Mouse (Mus musculus): ENCODE results near the gene Ttll5. TPM values are rescaled to one million over a fixed set of nuclear protein-coding genes. Genes with fewer than 3 reads are reported as not detected.

Gene Ttll5
- total and polyA plus RNA-seq, 2 experiments from 2014 or later, result 10.4 to 15.9 TPM

DNA sequence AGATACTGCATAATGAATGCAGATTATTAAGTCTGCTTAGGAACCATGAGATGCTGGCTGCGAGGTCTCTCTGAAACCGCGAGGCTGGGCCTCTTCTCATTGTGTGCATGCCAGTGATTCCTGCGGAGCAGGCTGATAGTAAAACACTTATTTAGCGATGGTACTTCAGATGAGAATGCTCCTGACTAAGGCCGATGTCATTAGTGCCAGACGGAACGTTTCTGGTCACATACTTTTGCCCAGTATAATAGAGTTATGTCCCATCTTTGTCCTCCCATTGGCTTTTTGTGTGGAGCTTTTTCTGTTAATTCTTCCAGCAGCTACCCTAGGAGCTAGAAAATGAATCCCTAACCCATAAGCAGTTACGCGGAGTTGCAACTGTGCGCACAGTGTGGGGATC lies 273.3 kb downstream of the Ttll5 start:
- H3K9ac ChIP-seq (replicated peaks; ENCODE audit: low read length, poor library complexity, severe bottlenecking), result no peak overlapping the region
- no peaks in the 10 kb centered on the region for H3K4me1 ChIP-seq (ENCODE audit: insufficient read depth, low read length)
- ATAC-seq (ENCODE audit: low FRiP score) (no peak), DNase-seq (ENCODE audit: low spot score) (no peak)
- H3K27me3 ChIP-seq (ENCODE audit: insufficient read depth, low read length), result no peaks in the 10 kb centered on the region
- H3K9me3 ChIP-seq (ENCODE audit: low read length), result no peaks in the 10 kb centered on the region
- H3K4me2 ChIP-seq (ENCODE audit: low read depth, low read length, poor library complexity, severe bottlenecking), result no peak overlapping the region
- H3K36me3 ChIP-seq (ENCODE audit: insufficient read depth, low read length), result 0 out of 2 replicates have a peak, but pooled peaks cover 4% of the 10 kb centered on the region
- no peak overlapping the region for H3K4me3 ChIP-seq (ENCODE audit: low read depth, low read length)
- H3K27ac ChIP-seq (ENCODE audit: low read depth, low read length), result no peak overlapping the region
- WGBS, result 49% methylated on average over 11 of the region's 11 CpGs
- no peak for TF ChIP-seq CTCF (IDR thresholded peaks at IDR 0.05)

DNA sequence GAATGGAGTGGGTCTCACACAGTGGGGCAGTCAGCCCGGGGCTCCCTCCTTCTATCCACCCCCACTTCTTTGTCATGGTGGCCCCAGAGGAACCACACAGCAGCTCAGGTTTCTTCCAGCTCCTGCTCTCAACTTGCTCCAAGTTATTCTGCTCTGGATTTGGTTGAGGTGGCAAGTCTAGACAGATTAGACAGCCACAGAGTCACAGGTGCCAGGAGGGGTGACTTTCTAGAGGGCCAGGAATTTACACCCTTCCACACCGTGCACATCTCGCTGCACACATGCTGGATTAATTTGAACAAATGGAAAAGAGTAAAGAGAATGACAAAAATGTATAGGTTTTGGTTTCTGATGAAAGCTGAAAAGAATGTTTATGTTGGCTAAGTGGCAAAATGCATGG lies 276.3 kb downstream of the Ttll5 start:
- H3K4me3 ChIP-seq (ENCODE audit: low read depth, low read length), result no peak overlapping the region
- no peaks in the 10 kb centered on the region for H3K9me3 ChIP-seq (ENCODE audit: low read length)
- H3K36me3 ChIP-seq (ENCODE audit: insufficient read depth, low read length), result 0 out of 2 replicates have a peak, but pooled peaks cover 4% of the 10 kb centered on the region
- no peak overlapping the region for H3K27ac ChIP-seq (ENCODE audit: low read depth, low read length)
- no peak for TF ChIP-seq CTCF (IDR thresholded peaks at IDR 0.05)
- ATAC-seq (ENCODE audit: low FRiP score) (no peak), DNase-seq (ENCODE audit: low spot score) (no peak)
- no peak overlapping the region for H3K4me2 ChIP-seq (ENCODE audit: low read depth, low read length, poor library complexity, severe bottlenecking)
- H3K9ac ChIP-seq (replicated peaks; ENCODE audit: low read length, poor library complexity, severe bottlenecking), result no peak overlapping the region
- H3K27me3 ChIP-seq (ENCODE audit: insufficient read depth, low read length), result no peaks in the 10 kb centered on the region
- WGBS, result 87% methylated on average over 3 of the region's 3 CpGs
- H3K4me1 ChIP-seq (ENCODE audit: insufficient read depth, low read length), result no peaks in the 10 kb centered on the region

GRCm38 (mm10) chr12:86102686-86103085 lies 278.2 kb downstream of the Ttll5 start:
- Histone ChIP-seq H3K9ac (replicated peaks; ENCODE audit: low read length, poor library complexity, severe bottlenecking) (no peak overlapping the region), H3K4me3 (ENCODE audit: low read depth, low read length) (no peak overlapping the region), H3K4me1 (ENCODE audit: insufficient read depth, low read length) (no peaks in the 10 kb centered on the region), H3K4me2 (ENCODE audit: low read depth, low read length, poor library complexity, severe bottlenecking) (no peak overlapping the region), H3K36me3 (ENCODE audit: insufficient read depth, low read length) (0 out of 2 replicates have a peak, but pooled peaks cover 4% of the 10 kb centered on the region), H3K27me3 (ENCODE audit: insufficient read depth, low read length) (no peaks in the 10 kb centered on the region), H3K9me3 (ENCODE audit: low read length) (no peaks in the 10 kb centered on the region), H3K27ac (ENCODE audit: low read depth, low read length) (no peak overlapping the region)
- 75% methylated on average over 8 of the region's 8 CpGs for WGBS
- ATAC-seq (ENCODE audit: low FRiP score) (no peak), DNase-seq (ENCODE audit: low spot score) (no peak)
- TF ChIP-seq CTCF (IDR thresholded peaks at IDR 0.05), result no peak

GRCm38 (mm10) chr12:86103391-86103790 lies 278.9 kb downstream of the Ttll5 start:
- no peak overlapping the region for H3K27ac ChIP-seq (ENCODE audit: low read depth, low read length)
- H3K4me2 ChIP-seq (ENCODE audit: low read depth, low read length, poor library complexity, severe bottlenecking), result no peak overlapping the region
- H3K4me3 ChIP-seq (ENCODE audit: low read depth, low read length), result no peak overlapping the region
- no peak for TF ChIP-seq CTCF (IDR thresholded peaks at IDR 0.05)
- WGBS, result 24% methylated on average over 11 of the region's 11 CpGs
- no peak overlapping the region for H3K9ac ChIP-seq (replicated peaks; ENCODE audit: low read length, poor library complexity, severe bottlenecking)
- H3K27me3 ChIP-seq (ENCODE audit: insufficient read depth, low read length), result no peaks in the 10 kb centered on the region
- H3K4me1 ChIP-seq (ENCODE audit: insufficient read depth, low read length), result no peaks in the 10 kb centered on the region
- ATAC-seq (ENCODE audit: low FRiP score) (no peak), DNase-seq (ENCODE audit: low spot score) (no peak)
- 0 out of 2 replicates have a peak, but pooled peaks cover 4% of the 10 kb centered on the region for H3K36me3 ChIP-seq (ENCODE audit: insufficient read depth, low read length)
- no peaks in the 10 kb centered on the region for H3K9me3 ChIP-seq (ENCODE audit: low read length)

DNA sequence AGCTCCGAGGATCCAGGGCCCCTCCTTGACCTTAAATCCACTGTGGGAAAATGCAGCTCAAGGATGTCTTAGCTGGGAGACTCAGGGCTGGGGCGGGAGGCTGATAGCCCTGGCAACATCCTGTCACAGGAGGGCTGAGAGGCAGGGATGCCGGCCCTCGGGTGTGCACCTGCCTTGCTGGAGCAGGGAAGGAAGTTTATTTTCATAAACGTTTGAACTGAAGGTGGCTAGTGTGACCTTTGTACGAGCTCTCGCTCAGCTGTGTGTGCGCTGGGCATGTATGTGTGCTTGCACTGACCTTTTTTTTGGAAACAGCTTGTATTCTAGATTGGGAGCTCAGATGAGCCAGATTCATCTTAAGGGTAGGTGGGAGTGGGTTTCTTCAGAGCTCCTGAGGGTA lies 279.4 kb downstream of the Ttll5 start:
- Histone ChIP-seq H3K9ac (replicated peaks; ENCODE audit: low read length, poor library complexity, severe bottlenecking) (no peak overlapping the region), H3K4me3 (ENCODE audit: low read depth, low read length) (no peak overlapping the region), H3K27me3 (ENCODE audit: insufficient read depth, low read length) (no peaks in the 10 kb centered on the region), H3K4me1 (ENCODE audit: insufficient read depth, low read length) (no peaks in the 10 kb centered on the region), H3K36me3 (ENCODE audit: insufficient read depth, low read length) (0 out of 2 replicates have a peak, but pooled peaks cover 4% of the 10 kb centered on the region), H3K27ac (ENCODE audit: low read depth, low read length) (no peak overlapping the region), H3K4me2 (ENCODE audit: low read depth, low read length, poor library complexity, severe bottlenecking) (no peak overlapping the region), H3K9me3 (ENCODE audit: low read length) (no peaks in the 10 kb centered on the region)
- no peak for TF ChIP-seq CTCF (IDR thresholded peaks at IDR 0.05)
- ATAC-seq (ENCODE audit: low FRiP score), result 0 out of 2 replicates have a peak, but pooled peaks have one; percentile 45
- WGBS, result 34% methylated on average over 8 of the region's 8 CpGs
- no peak for DNase-seq (ENCODE audit: low spot score)

- H3K36me3 ChIP-seq (ENCODE audit: insufficient read depth, low read length), result 0 out of 2 replicates have a peak, but pooled peaks cover 4% of the 10 kb centered on the region
- DNase-seq (ENCODE audit: low spot score), result no peak
- H3K4me3 ChIP-seq (ENCODE audit: low read depth, low read length), result no peak overlapping the region
- H3K27me3 ChIP-seq (ENCODE audit: insufficient read depth, low read length), result no peaks in the 10 kb centered on the region
- H3K9me3 ChIP-seq (ENCODE audit: low read length), result no peaks in the 10 kb centered on the region
- no peak for ATAC-seq (ENCODE audit: low FRiP score)
- no peak overlapping the region for H3K4me2 ChIP-seq (ENCODE audit: low read depth, low read length, poor library complexity, severe bottlenecking)
- no peak for TF ChIP-seq CTCF (IDR thresholded peaks at IDR 0.05)
- no peak overlapping the region for H3K27ac ChIP-seq (ENCODE audit: low read depth, low read length)
- no peak overlapping the region for H3K9ac ChIP-seq (replicated peaks; ENCODE audit: low read length, poor library complexity, severe bottlenecking)
- no peaks in the 10 kb centered on the region for H3K4me1 ChIP-seq (ENCODE audit: insufficient read depth, low read length)
- WGBS, result 74% methylated on average over 11 of the region's 11 CpGs
These were observed 279.8 kb downstream of the Ttll5 start for GRCm38 (mm10) chr12:86104297-86104696.

Data from midbrain, postnatal 0 days (tissue).